Mouse (Mus musculus) small intestine, adult 2 months (tissue): ENCODE results near the gene Ptprs. TPM values are rescaled to one million over a fixed set of nuclear protein-coding genes. Genes with fewer than 3 reads are reported as not detected.
A peak's percentile ranks its signal among the peaks of the same experiment; 100 is the strongest.
"Not testable (repeated sequence)": the region's sequence is repeated elsewhere in the genome, so short reads cannot be mapped to it uniquely, and the experiment has no call there.

Source experiments
- H3K27ac ChIP-seq: fragments of 200-500 bp; 2 replicates; pipeline ENCODE4 v1.5.1; 2012; ENCODE audit warnings: low read depth, low read length, control low read depth, inconsistent platforms; ENCODE audit not compliant: insufficient read depth
- H3K27me3 ChIP-seq: fragments of 200-500 bp; 2 replicates; pipeline ENCODE4 v1.6.1; 2012; ENCODE audit warnings: mild to moderate bottlenecking, moderate library complexity, low read length, inconsistent platforms; ENCODE audit not compliant: control insufficient read depth, insufficient read depth
- H3K36me3 ChIP-seq: fragments of 200-500 bp; 2 replicates; pipeline ENCODE4 v1.6.1; 2012; ENCODE audit warnings: mild to moderate bottlenecking, low read length, control low read depth, inconsistent platforms; ENCODE audit not compliant: control insufficient read depth, insufficient read depth
- H3K4me1 ChIP-seq: fragments of 200-500 bp; 2 replicates; pipeline ENCODE4 v1.6.1; 2012; ENCODE audit warnings: low read length, inconsistent platforms, mixed read lengths; ENCODE audit not compliant: control insufficient read depth, insufficient read depth, insufficient read length
- H3K4me3 ChIP-seq: fragments of 200-500 bp; 2 replicates; pipeline ENCODE4 v1.5.1; 2012; ENCODE audit warnings: low read depth, mild to moderate bottlenecking, control low read depth, inconsistent platforms, low read length, moderate library complexity
- CTCF ChIP-seq: fragments of 200-500 bp; IDR thresholded peaks from 2 replicates; pipeline ENCODE4 v1.5.1; 2012; ENCODE audit warnings: low read depth, mild to moderate bottlenecking, control low read depth, inconsistent platforms, low read length, moderate library complexity, mixed read lengths; ENCODE audit not compliant: insufficient replicate concordance, insufficient read length; ENCODE audit errors: extremely low read depth
- POLR2A ChIP-seq: fragments of 200-500 bp; IDR thresholded peaks from 2 replicates; pipeline ENCODE4 v1.6.1; 2012; ENCODE audit warnings: low read depth, mild to moderate bottlenecking, control low read depth, inconsistent platforms, low read length, moderate library complexity
- WGBS: fragments of 180-500 bp; shearing (Covaris S2); methylation state at CpG from one replicate; pipeline ENCODE4 v1.1.7; 2018; 5-methylcytosine and 5-hydroxymethylcytosine counted together
- polyA plus RNA-seq: library from polyadenylated mRNA; depleted of rRNA; stranded (reverse); fragments of >200 nt; gene quantifications from 2 replicates; pipeline ENCODE4 v1.2.3, GENCODE M21; 2012

Ptprs gene
- polyA plus RNA-seq, 1 experiment = 54.1 TPM

DNA sequence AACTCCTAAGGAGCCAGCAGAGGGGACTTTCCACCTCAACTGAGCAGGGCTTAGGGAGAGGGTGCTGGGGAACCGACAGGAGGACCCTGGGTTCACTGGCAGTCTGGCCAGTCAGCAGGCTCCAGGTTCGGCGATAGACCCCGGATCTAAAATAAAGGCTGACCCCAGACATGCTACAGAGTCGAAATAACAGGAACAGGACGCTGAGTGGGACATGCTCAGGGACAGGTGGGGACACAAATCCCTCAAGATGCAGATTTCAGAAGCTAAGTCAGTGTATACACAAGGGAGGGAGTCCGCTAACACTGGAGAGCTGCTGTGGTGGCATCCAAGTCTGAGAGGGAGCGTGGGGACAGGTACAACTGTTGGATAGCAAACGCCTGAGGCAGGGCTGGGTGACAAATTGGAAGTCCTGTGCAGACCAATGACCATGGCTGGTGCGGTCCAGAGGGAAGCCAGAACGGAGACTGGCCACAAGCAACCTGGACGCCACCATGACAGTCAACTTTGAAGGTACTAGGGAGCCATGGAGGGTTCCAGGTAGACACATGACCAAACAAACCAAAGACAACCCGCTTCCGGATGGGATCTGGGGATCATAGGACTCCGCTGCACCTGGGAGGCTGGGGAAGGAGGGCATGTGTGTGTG is 30.3 kb upstream of the Ptprs start:
- Histone ChIP-seq H3K36me3 (no peaks in the 10 kb centered on the region), H3K4me3 (peak overlapping the region; percentile 69), H3K27ac (peak overlapping the region; percentile 84), H3K27me3 (peaks cover 16% of the 10 kb centered on the region), H3K4me1 (peaks cover 24% of the 10 kb centered on the region)
- TF ChIP-seq CTCF = no peak
- no peak for TF ChIP-seq POLR2A
- 67% methylated on average over 15 of the region's 15 CpGs for WGBS

DNA sequence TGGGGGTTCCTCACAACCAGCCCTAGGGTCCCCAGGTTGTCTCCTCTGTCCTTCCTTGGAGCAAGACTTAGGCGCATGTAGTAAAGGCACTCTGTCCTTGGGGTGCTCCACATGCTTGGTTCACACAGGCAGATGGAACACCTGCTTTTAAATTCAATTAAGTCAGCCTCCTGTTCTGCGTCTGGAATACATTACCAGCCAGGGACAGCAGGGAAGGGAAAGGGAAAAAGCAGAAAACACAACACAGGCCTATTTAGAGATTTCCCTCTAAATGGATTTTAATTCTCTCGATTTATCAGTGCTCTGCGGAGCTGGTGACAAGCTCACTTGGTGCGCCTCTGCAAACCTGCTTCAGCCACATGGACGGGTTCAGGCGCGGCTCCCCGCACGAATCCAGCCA is 29.1 kb upstream of the Ptprs start:
- no peak overlapping the region for H3K4me3 ChIP-seq
- TF ChIP-seq POLR2A (no peak), CTCF (no peak)
- H3K27ac ChIP-seq = no peak overlapping the region
- 92% methylated on average over 10 of the region's 10 CpGs for WGBS
- peaks cover 5% of the 10 kb centered on the region for H3K27me3 ChIP-seq
- no peaks in the 10 kb centered on the region for H3K36me3 ChIP-seq
- H3K4me1 ChIP-seq = peaks cover 16% of the 10 kb centered on the region

DNA sequence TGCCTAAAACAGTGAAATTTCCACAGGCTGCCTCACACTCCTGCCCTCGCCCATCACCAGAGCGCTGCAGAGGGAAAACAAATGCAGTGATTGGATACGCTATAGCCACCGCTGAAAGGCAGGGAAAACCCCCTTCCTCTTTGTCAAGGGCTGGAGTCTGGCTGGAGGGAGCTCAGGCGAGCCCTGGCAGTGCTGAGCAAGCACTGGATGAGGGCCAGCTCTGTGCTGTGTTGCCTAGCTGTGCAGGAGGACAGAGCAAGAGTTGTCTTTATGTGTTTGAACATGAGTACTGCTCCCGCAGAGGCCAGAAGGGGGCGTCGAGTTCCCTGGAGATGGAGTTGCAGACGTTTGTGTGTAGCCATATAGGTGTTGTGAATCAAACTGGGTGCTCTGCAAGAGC is 26.2 kb upstream of the Ptprs start:
- no peaks in the 10 kb centered on the region for H3K27me3 ChIP-seq
- no peak overlapping the region for H3K4me3 ChIP-seq
- H3K27ac ChIP-seq = no peak overlapping the region
- peaks cover 9% of the 10 kb centered on the region for H3K4me1 ChIP-seq
- no peaks in the 10 kb centered on the region for H3K36me3 ChIP-seq
- 27% methylated on average over 9 of the region's 9 CpGs for WGBS
- no peak for TF ChIP-seq POLR2A
- no peak for TF ChIP-seq CTCF

DNA sequence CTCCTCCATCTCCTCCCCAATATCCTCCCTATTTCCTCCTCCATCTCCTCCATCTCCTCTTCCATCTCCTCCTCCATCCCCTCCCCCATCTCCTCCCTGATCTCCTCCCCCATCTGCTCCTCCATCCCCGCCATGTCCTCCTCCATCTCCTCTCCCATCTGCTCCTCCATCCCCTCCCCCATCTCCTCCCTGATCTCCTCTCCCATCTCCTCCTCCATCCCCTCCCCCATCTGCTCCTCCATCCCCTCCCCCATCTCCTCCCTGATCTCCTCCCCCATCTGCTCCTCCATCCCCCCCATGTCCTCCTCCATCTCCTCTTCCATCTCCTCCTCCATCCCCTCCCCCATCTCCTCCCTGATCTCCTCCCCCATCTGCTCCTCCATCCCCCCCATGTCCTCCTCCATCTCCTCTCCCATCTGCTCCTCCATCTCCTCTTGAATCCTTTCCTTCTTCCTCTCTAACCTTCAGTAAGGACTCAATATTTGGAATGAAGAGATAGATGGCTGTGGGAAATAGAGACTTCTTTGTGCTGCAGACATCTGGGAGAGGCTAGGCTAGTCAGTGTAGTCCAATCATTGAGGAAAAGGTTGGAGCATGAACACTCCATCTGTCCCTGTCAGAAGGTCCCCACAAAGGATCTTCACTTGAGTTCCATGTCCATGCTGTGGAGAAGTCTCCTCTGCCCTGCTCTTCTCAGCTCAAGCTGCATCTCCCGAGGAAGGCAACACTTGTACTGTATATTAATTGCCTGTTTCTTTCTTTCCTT is 25.5 kb upstream of the Ptprs start:
- WGBS = 66% methylated on average over 2 of the region's 2 CpGs
- not testable (repeated sequence) for H3K4me1 ChIP-seq, H3K4me3 ChIP-seq, H3K27ac ChIP-seq, H3K27me3 ChIP-seq, H3K36me3 ChIP-seq

DNA sequence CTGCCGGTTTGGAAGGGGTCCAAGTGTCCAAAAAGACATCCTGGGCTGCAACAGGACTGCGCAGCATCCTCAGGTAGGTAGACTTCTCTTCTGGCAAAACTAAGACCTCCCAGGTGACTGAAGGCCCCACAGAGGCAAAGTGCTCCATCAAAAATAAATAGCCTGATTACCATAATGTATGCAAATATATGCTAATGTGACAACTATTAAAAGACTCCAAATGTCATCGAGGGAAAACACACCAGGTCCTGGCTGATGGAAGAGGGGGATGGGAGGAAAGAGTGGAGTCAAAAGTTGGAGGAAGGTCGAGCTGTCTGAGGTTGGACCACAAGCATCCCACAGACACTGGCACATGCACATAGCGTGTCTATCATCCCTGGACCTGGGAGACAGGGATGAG is 22.9 kb upstream of the Ptprs start:
- no peak for TF ChIP-seq CTCF
- TF ChIP-seq POLR2A = no peak
- H3K4me1 ChIP-seq = no peaks in the 10 kb centered on the region
- no peaks in the 10 kb centered on the region for H3K36me3 ChIP-seq
- H3K4me3 ChIP-seq = no peak overlapping the region
- no peak overlapping the region for H3K27ac ChIP-seq
- no peaks in the 10 kb centered on the region for H3K27me3 ChIP-seq
- 75% methylated on average over 5 of the region's 5 CpGs for whole genome bisulfite sequencing

DNA sequence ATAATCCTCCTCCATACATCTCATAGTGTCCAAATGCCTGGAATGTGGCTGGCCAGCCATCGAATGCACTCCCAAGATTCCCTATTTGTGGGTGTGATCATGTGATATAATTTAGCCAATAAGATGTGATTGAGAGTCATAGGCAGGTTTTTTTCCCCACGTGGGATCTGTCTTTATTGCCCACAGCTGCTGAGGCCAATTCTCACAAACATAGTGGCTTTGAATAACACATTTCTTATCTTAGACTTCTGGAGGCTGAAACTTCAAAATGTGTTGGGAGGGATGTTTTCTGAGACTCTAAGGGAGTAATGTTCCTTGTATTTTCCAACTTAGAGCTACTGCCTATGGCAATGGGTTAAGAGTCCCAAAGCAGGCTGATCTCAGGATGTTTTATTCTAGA is 18.2 kb upstream of the Ptprs start:
- Histone ChIP-seq H3K27ac (no peak overlapping the region), H3K4me1 (no peaks in the 10 kb centered on the region), H3K27me3 (no peaks in the 10 kb centered on the region), H3K36me3 (no peaks in the 10 kb centered on the region), H3K4me3 (no peak overlapping the region)
- WGBS = 75% methylated on average over 2 of the region's 2 CpGs
- TF ChIP-seq CTCF = no peak
- no peak for TF ChIP-seq POLR2A

DNA sequence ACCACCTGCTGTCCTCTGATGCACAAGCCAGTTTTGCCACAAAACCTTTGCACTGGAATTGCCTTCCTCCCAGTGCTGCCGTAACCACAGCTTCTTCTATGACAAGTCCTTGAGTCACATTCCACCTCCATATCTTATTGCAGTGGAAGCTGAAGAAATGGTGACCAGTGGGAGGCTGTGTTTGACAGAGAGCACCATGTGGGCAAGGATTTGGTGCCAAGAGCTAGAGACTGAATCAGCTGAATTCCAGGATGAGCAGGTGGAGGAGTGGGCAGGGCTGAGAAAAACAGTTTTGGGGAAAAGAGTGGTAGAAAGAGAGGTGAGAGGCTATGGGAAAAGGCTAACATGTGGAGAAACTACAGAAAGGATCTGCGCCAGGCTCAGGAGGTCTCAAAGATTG is 17.6 kb upstream of the Ptprs start:
- Histone ChIP-seq H3K4me3 (no peak overlapping the region), H3K4me1 (no peaks in the 10 kb centered on the region), H3K36me3 (no peaks in the 10 kb centered on the region), H3K27ac (no peak overlapping the region), H3K27me3 (no peaks in the 10 kb centered on the region)
- TF ChIP-seq CTCF (no peak), POLR2A (no peak)
- 99% methylated on average over 2 of the region's 2 CpGs for WGBS
